Mouse (Mus musculus): Measurements from ENCODE around the gene Siglece.

The Siglece gene

GRCm38 (mm10) chr7:43625794-43626422 lies 34.1 kb downstream of the Siglece start:
- DNase-seq (ENCODE audit: low read depth, low spot score): no peak

DNA sequence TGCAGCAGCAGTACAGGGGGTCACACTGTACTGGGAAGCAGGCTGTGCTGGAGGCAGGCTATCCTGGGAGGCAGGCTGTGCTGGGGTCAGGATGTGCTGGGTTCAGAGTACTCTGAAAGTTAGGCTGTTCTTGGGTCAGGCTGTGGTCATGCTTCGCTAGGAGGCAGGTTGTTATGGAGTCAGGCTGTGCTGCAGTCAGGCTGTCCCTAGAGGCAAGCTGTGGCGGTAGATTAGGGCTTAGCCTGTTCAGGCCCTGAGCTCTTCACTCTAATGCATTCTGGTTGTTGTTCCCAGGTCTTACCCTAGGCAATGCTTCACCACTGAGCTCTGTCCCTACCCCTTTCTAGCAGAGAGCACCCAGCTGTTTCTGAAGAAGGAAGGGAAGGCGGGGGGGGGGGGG lies 34.9 kb downstream of the Siglece start:
- DNase-seq (ENCODE audit: low read depth, low spot score): no peak

DNA sequence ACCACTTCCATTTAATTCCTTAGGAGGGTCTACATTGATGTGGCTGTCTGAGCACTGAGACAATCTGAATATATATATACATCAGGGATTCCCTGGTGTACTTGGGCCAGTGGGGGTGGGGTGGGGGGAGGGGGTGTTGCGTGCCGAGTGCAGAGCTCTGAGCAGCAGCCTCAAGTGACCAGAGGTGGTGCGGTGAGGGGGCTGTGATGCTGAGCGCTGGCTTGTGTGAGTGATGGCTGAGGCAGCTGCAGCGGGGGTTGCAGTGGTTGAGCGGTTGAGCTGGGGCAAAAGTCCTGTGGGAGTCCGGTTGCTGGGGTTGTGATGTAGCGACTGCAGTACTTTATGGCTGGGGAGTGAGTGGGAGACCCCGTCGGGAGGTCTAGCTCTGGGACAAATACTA lies 36.1 kb downstream of the Siglece start:
- peak; percentile 37 for DNase-seq (ENCODE audit: low read depth, low spot score)

GRCm38 (mm10) chr7:43622927-43623326 lies 37.0 kb downstream of the Siglece start:
- no peak for DNase-seq (ENCODE audit: low read depth, low spot score)

GRCm38 (mm10) chr7:43613816-43614551 lies 46.0 kb downstream of the Siglece start:
- no peak for DNase-seq (ENCODE audit: low read depth, low spot score)

DNA sequence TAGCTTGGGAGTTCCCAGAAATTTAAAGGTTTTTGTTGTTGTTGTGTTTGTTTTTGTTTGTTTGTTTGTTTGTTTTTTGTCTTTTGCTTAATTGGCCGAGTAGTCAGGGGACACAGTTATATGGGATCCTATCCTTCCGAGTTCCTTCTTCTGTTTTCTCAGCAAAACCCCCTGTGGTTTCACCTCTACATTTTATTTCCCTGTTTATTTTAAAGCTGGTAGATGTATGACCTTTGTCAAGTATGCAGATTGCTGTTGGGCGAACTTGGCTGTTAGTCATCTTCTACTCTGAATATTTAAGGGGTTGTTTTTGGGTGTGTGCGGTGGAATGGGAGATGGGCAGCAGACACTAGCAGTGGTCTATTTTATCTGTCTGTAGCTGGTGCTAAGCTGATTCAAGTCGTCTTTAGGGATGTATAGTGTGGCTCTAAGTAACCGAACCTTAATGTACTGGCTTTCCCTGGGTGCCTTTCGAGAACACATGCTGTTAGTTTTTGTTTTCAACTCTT lies 51.6 kb downstream of the Siglece start:
- peak; percentile 50 for DNase-seq (ENCODE audit: low read depth, low spot score)

GRCm38 (mm10) chr7:43607743-43608287 lies 52.1 kb downstream of the Siglece start:
- DNase-seq (ENCODE audit: low read depth, low spot score): peak; percentile 94

GRCm38 (mm10) chr7:43606896-43607742 lies 52.8 kb downstream of the Siglece start, which contains the start of gene Zfp819:
Gene Zfp819 (plus strand): TSS chr7:43607169.
- DNase-seq (ENCODE audit: low read depth, low spot score): peak; percentile 82

DNA sequence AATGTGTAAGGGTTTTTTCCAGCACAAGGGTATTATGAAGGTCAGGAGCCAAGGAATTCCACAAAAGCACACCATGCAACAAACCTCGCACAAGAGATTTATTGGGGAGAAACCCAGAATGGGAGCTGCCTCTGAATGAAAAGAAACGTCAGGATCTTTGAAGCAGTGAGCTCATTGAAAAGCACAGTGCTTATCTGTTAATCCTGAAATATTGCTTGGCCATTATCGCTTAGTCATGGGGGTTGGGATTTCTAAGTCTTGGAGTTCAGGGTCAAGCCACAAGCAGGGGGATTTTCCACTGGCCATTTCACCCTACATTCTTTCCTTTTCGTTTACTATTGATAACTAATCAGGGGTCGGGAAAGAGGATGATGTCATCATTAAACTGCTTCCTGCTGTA lies 58.1 kb downstream of the Siglece start:
- DNase-seq (ENCODE audit: low read depth, low spot score): no peak

Data from ZHBTc4 (cell line).